Mouse (Mus musculus) kidney, adult 8-10 months (tissue): ENCODE results near the gene Uqcr11.
A peak's percentile ranks its signal among the peaks of the same experiment; 100 is the strongest.

Experiments
- DNase-seq, 2 experiments: peaks; one replicate each; pipeline ENCODE4 v3.0.0; 2022

The Uqcr11 gene

DNA sequence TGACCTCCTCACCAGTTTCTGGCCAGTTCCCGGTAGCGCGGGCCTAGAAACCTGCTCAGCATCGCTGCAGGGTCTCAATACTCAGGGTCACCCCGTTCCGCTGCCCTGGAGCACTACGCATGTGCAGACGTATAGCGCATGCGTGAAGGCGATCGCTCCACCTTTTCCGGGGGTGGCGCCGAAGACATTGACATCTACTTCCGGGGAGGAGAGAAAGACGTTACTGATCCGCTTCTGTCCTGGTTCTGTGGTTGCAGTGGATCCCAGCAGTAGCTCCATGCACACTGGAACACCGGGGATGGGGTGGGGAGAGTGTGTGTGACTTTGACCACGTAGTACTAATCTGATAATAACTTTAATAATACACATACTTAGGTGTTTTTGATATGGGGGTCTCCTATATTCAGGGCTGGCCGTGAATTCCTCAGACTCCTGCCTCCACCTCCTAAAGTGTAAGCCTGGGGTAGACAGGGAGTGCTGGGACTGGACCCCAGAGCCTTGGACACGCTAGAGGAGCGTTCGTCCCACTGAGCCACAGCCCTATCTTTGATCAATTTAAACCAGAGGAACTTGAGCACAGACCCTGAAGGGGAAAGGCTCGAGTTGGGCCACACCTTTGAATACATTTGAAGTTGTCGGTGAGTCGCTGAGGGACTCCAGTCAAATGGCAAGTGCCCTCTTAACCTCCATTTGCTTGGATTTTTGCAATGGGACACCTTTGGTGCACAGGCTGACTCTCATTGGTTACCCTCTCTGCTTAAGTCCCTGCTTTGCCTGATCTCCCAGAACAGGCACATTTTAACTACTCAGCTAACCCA, at the start of gene Uqcr11:
Uqcr11 (minus strand) TSS at position 147 of the 818 bp plus-strand sequence.
- DNase-seq: peak; percentile 94

DNA sequence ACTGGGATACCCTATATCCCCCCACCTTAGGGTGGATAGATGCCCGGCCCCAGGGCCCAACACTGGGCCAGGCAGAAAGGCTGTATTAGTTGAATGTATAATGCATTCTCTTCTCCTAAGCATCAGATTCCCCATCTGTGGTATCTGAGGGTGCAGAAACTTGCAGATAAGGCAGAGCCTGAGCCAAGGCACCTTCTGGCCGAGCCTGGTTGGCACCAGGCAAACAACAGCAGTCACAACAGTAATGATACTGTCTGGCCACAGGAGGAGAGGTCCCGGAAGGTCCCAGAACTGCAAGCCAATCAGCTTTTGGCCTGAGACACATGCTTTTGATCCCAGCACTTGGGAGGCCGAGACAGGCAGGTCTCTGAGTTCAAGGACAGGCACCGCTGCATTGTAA, 49.1 kb upstream of the Uqcr11 start:
- DNase-seq: no peak

DNA sequence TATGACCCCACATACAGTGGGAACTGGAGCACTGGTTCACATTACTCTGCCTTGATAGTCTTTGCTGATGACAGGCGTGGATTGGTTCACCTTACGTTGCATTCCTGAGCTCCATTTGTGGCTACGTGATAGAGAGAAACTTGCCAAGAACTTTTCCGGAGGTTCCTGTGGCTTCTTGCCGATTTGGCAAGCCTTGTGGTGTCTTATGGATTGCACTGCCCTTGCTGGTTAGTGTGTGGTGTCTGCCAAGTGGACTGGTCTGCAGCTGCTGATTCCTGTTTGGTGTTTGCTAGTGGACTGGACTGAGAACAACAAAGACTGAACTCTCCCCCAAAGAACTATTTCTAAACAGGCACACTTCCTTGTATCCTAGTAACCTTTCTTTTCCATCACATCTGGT, 48.2 kb upstream of the Uqcr11 start:
- no peak for DNase-seq

DNA sequence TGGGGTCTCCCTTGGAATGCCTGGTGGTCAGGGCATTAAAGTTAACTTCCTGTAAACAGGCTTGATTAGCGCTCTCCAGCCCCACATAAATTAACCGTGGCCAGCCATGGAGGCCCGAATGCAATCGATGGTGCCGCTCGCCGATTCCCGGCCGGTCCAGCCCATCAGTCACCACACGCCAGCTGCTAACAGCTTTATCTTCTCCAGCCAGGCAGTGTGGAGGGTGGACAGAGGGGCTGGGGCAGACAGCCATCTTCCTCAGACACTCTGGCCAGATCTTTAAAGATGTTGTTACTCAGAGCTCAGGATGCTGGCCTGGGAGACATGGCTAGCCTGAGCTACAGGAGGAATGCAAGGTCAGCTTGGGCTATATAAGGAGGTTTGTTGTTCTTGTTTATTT, 47.0 kb upstream of the Uqcr11 start:
- DNase-seq: no peak

DNA sequence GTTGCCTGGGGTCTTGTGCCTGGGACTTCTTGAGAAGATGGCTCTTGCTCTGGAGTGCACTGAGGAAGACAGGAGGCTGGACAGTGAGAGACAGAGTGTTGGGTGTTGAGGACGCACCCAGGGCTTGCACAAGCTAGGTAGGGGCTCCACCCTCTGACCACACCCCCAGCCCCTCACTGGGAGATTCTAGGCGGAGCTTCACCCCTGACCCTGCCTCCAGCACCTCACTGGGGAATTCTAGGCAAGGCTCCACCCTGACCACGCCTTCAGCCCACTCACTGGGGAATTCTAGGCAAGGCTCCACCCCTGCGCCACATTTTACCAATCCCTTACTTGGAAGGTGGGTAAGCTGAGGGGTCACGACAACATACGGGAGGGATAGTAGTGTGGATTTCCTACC, 44.0 kb upstream of the Uqcr11 start:
- no peak for DNase-seq

DNA sequence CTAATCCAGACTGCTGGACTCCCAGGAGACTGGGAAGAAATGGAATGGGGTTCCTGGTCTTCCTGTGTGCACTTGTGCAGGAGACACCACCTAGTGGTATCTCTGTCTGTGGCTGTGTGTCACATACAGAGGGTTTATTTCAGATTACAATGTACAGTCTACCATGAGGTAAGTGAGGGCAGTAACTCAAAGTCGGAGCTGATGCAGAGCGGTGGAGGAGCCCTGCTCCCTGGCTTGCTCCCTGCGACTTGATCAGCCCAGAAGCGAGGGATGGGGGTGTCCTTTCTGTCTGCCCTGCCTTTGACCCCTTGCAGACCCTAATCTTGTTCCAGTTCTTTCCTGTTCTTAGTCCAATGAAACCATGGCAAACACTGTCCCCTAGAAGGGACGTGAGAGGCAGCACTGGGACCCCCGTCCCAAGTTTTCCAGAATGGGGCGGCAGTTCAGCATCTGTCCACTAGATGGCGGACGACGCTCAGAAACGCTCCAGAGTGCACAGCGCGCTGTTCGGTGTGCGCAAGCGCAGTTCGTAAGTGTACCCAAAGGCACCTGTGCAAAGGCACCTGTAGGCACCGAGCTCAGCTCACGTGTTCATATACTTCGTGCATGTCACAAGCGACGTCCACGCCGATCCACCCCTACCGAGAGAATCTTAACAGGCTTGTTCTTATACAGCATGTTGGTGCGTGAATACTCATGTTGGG, 39.4 kb upstream of the Uqcr11 start:
- DNase-seq: peak; percentile 79 to 87

DNA sequence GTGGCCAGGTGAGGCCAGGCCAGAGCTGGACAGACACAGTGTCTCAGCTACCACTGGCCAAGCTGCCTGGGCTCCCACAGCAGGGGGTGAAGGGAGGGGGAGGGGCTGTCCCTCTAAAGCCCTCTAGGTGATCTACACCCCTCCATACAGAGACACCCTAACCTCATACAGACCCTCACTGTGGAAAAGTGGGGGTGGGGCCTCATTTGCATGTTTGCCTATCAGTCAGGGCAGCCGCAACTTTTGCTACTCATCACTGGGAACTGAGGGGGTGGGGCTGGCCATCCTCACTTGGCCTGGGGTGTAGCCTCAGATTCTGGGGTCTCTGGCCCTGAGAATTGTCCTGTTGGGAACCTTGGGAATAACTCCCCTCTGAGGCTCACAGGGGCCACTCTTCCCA, 38.4 kb upstream of the Uqcr11 start:
- no peak for DNase-seq

DNA sequence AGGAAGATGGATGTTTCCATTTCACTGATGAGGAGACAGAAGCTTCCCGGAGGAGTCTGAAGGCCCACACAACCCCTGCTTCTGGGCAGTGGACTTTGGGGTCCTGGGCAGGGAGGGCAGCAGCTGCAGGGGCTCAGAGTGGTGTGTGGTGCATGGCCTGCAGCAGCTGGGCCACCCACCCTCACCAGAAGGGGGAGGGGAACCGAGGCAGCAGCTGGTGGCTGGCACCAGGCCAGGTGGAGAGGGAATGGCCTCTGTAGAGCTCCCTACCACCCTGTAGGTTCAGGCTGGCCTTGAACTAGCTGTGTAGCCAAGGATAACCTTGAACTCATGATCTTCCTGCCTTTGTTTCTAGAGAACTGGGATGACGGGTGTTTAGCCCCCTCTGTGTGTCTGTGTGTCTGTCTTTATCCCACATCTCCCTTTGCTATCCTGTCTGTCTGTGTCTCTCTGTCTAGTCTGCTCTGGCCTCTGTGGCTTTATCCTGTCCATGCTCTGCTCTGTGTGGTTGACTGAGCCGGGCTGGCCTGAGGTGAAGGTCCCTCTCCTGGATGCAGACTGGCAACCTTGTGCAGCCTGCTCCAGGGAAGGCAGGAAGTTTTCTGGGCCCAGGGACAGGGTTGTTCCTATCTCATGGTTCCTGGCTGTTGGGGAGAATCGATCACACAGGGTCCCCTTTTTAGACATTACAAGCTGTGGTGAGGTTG, 37.9 kb upstream of the Uqcr11 start:
- no peak for DNase-seq

DNA sequence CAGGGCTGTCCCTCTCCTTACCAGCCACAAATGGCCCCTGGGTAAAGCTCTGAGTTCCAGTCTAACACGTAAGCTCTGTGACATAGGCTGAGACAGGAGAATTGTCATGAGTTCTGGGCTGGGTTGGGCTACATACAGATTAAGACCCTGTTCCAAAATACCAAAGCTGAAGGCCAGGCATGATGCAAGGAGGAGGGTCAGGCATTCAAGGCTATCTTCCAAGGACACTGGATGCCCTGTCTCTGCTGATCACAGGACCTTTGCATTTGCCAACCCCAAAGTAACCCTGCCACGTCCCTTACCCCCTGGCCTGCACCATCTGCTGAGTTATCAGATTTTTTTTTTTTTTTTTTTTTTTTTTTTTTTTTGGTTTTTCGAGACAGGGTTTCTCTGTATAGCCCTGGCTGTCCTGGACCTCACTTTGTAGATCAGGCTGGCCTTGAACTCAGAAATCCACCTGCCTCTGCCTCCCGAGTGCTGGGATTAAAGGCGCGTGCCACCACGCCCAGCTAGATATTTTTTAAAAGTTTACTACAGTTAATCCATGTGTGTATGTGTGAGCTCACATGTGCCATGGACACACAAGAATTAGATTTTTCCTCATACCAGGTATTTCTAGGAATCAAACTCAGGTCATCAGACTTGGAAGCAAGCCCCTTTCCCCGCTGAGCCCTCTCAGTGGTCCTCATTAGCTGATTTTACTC, 37.1 kb upstream of the Uqcr11 start:
- DNase-seq: no peak

DNA sequence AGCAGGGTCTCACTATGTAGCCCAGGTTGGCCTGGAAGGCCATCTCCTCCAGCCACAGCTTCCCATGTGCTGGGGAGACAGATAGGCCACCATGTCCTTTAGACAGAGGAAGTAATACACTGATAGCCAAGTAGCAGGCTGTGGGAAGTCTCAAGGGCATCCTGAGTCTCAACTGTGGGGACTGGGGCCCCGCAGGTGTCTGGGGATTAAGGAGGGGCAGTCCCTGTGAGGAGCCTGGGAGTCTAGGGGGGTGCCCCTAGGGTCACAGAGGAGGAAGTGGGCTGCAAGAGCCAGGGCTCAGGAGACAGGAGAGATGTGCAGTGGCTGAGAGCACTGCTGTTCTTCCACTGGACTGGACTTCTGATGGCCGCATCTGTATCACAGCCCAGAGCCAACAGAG, 36.4 kb upstream of the Uqcr11 start:
- DNase-seq: no peak

DNA sequence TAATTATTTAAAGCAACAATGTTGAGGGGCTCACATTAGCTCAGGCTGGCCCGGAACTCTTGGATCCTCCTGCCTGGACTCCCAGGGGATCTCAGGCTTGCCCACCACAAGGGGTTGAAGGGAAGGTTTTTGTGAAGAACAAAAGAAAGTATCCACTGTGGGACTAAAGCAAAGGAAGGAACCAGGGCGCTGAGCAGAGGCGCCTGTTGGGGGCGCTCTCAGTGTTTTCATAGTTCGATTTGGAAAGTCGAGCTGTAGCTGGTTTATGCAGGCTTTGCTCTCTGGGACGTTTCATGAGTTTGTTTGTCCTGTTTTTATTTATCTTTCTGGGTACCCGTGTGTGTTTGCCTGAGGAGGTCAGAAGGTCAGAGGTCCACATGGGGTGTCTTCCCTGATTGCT, 35.0 kb upstream of the Uqcr11 start:
- no peak for DNase-seq

DNA sequence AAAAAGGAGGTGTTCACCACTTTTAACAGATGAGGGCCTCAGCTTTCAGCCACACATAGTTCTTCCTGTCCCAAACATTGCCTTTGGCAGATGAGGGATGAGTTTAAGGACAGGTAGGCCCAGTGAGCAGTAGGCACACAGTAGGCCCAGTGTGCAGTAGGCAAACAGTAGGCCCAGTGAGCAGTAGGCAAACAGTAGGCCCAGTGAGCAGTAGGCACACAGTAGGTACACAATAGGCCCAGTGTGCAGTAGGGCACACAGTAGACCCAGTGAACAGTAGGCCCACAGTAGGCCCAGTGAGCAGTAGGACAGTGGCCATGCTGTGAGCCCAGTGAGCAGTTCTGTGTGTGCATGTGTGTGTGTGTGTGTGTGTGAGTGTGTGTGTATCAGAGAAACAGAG, 33.4 kb upstream of the Uqcr11 start:
- DNase-seq: no peak

DNA sequence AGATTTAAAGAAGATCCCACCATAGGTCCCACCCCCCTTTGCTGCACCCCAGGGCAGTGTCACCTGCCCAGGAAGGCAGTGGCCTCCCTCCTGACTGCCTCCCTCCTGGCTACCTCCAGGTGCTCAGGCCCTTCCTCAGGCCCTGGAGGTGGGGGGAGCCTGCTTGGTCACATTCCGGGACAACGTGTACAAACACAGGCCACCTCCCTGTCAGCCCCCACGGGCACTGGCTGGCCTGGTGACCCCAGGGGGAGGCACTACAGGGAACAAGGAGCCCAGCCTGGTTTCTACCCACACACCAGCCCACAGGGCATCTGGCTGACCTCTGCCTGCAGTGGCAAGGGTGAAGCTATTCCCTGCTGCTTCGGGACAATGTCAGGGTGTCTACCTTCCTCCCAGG, 31.3 kb upstream of the Uqcr11 start:
- DNase-seq: no peak

DNA sequence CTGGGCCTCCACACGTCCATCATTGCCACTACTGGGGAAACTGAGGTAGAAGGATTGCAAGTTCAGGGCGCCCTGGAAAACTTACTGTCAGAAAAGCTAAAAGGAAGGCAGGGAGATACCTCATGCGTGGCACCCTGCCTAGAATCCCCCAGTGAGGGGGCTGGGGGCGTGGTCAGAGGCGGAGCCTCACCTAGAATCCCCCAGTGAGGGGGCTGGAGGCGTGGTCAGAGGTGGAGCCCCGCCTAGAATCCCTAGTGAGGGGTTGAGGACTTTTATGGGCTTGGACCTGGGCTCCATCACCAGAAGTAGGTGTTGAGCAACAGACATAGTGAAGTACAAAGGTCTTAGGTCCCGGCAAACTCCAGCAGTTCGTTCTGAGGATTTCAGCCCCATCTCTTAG, 29.6 kb upstream of the Uqcr11 start:
- DNase-seq: no peak

DNA sequence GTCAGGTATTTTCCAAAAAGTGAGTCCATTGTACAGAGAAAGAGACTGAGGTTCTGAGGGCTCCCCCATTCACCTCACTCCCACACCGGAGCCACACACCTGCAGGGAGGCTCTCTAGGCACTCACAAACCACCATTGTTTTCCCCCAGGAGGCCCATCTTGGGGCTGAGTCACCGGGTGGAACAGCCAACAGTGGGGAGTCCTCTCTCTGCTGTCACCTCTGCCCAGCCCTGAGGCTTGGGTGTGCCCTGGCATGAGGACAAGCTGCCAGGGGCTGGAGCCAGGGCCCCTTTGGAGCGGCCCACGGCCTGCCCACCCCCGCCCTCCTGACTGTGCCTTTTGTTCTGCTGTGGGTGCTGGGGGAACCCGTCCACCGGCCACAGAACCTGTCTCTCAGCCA, 29.1 kb upstream of the Uqcr11 start:
- no peak for DNase-seq

DNA sequence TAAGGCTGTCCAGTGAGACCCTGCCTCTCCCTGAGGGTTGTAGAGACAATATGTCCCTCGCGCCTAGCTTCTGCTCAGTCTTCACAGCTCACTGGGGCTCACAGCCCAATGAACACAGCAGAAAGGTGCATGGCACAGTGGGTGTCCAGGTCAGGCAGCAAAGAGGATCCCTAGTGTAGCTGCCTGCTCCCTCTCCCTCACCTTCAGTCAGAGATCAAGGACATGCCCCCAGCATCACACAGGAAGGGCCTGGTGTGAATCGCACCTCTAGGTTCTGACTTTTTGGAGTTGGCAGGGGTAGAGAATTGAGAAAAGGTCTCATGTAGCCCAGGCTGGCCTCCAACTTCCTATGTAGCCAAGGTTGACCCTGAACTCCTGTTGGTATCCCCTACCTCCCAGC, 28.2 kb upstream of the Uqcr11 start:
- DNase-seq: no peak

DNA sequence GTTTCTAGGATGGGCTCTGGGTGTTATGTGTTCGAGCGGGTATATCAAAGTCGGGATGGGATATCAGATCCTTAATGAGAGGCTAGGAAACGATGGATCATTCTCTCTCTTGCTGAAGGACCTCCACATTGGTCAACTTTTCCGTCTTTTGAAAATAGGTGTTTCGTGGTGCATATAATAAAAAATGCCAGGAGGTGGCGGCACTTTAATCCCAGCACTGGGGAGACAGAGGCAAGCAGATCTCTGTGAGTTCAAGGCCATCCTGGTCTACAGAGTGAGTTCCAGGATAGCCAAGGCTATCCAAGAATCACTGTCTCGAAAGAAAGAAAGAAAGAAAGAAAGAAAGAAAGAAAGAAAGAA, 27.6 kb upstream of the Uqcr11 start:
- DNase-seq: no peak

DNA sequence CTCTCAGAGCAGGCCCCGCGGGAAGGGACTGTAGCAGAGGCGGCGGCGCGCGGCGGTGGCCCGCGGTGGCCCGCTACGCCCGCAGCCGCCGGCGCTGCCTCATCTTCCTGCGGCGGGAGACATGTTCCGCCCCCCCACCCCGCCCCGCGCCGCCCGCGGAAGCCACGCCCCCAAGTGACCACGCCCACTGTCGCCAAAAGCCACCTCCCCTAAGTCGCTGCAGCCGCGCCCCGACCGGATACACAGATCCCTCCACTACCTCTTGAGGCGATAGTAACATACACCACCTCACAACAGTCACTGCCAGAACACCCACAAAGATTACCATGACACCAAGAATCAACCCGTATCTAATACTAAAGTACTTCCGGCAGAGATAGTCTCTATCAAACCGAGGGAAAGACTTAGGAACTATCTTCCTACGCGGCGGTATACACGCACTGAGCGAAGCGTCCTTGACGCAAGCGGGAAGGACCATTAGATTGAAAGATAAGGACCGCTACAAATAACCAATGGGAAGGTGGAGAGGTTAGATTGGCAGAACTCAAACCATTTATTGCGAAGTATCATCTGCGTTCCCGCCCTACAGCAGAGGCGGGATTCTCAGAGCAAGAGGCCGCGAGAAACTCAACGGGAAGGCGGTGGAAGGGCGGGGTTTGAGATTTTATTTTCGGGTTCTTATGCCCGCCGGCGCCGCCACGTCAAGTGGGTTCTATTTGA, 27.0 kb upstream of the Uqcr11 start, which contains the start of gene Tcf3:
Tcf3 (minus strand) TSS at position 135 of the 720 bp plus-strand sequence.
- DNase-seq: peak; percentile 98 to 99

DNA sequence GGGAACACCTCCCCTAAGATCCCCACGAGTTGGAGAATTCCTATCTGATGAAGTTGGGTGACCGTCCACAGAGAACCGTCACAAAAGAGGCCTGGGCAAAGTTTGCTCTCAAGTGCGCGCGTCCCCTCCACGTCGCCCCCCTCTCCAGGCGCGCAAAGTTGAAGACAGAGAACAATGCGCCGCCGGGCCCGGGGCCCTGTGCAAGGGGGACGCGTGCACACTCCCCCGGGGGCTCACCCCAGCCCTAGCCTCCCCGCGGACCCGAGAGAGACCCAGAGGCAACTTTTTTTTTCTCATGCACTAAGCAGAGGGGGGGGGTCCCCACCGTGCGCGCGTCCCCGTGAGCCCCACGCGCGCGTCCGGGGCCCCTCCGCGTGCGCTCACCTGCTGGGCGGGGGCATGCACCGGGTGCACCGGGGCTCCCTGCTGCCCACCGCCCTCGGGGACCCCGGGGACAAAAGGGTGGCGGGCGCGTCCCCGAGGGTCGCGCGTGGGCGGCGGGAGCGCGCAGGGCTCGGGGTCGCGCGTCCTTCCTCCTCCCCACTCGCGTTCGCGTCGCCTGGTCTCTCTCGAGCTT, 26.4 kb upstream of the Uqcr11 start:
- peak in 1 of 2 experiments; percentile 30 for DNase-seq

DNA sequence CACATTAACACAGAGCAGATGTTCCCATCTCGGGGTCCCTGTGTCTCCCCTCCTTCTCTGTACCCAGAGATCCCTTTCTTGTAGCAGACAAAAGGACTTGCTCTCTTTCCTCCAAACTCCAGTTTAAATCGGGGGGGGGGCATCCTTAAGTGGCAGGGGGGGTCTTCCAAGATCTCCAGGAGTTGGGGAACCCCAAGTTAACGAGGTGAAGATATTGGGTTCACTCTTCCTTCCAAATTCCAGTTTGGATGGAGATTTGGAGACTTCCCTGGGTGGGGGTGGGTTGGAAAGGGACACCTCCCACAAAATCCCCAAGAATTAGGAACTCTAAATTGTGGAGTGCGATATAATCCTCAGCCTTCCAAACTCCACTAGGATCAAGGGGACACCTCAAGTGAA, 25.8 kb upstream of the Uqcr11 start:
- no peak for DNase-seq

DNA sequence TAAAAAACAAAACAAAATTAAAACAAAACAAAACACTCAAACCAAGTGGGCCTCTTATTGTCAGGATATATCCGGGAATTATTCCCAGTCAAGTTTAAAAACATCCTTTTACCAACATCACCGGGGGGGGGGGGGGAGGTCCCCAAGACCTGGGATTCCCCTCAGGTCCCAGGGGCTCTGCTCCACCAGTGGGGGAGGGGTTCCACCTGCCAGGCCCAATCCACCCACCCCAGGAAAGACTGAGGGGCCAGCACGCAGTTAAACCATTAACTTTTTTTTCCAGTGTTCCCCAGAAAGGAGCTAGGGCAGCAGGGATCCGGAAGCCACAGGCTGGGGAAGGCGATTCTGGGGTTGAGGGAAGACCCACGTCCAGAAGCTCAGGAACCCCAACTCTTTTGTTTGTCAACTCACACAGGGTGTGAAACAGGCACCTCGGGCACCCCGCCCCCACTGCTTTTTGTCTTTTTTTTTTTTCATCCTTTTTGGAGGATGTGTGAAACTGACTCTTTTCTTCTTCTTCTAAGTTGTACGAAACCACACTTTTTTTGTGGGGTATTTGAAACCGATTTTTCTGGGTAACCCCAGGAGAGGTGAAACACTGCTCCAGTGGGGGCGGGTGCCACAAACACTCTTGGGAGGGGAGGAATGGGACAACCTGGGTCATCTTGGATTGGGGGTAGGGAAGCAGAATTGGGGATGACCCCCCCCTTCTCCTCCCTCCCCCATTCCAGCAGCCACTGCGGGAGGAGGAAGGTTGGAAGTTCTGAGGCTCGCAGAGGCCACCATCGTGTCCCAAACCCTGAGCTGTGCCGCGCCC, 25.1 kb upstream of the Uqcr11 start:
- no peak for DNase-seq
